Mouse (Mus musculus) C2C12 (cell line): Measurements from ENCODE around the gene Mipep. TPM values are rescaled to one million over a fixed set of nuclear protein-coding genes. Genes with fewer than 3 reads are reported as not detected.

Experiments
- H3K27me3 ChIP-seq: one replicate; pipeline ENCODE4 v1.6.1; 2011; ENCODE audit not compliant: control insufficient read depth, insufficient read depth, insufficient read length
- H3K36me3 ChIP-seq: one replicate; pipeline ENCODE4 v1.6.1; 2011; ENCODE audit not compliant: control insufficient read depth, insufficient read depth
- H3K4me3 ChIP-seq: one replicate; pipeline ENCODE4 v1.5.1; 2011; ENCODE audit warnings: mild to moderate bottlenecking, control low read depth; ENCODE audit not compliant: poor library complexity, insufficient read depth, severe bottlenecking
- H3K79me2 ChIP-seq: one replicate; pipeline ENCODE4 v1.6.1; 2011; ENCODE audit not compliant: control insufficient read depth, insufficient read depth
- H3K79me3 ChIP-seq: one replicate; pipeline ENCODE4 v1.6.1; 2011; ENCODE audit warnings: low read depth, control low read depth
- H3ac ChIP-seq: one replicate; pipeline ENCODE3; 2011; ENCODE audit warnings: low read depth; ENCODE audit not compliant: control insufficient read depth, insufficient read length
- CEBPB ChIP-seq: IDR thresholded peaks from one replicate; pipeline ENCODE4 v1.6.1; 2011; ENCODE audit warnings: low read depth, mild to moderate bottlenecking, control low read depth, moderate library complexity
- CTCF ChIP-seq: IDR thresholded peaks from one replicate; pipeline ENCODE4 v1.5.1; 2011; ENCODE audit not compliant: control insufficient read depth, insufficient read depth, insufficient read length
- FOSL1 ChIP-seq: IDR thresholded peaks from one replicate; pipeline ENCODE4 v1.8.0; 2011; ENCODE audit warnings: mild to moderate bottlenecking, low read length; ENCODE audit not compliant: poor library complexity, insufficient read depth, severe bottlenecking
- MAX ChIP-seq: IDR thresholded peaks from one replicate; pipeline ENCODE4 v1.6.1; 2011; ENCODE audit warnings: mild to moderate bottlenecking, control low read depth
- MYOD1 ChIP-seq: IDR thresholded peaks from one replicate; pipeline ENCODE4 v1.6.1; 2011; ENCODE audit warnings: low read depth; ENCODE audit not compliant: control insufficient read depth, insufficient read length
- MYOG ChIP-seq: IDR thresholded peaks from one replicate; pipeline ENCODE4 v1.6.1; 2011; ENCODE audit not compliant: control insufficient read depth, insufficient read length; ENCODE audit errors: extremely low read depth
- USF1 ChIP-seq: IDR thresholded peaks from one replicate; pipeline ENCODE4 v1.6.1; 2011; ENCODE audit warnings: low read depth, mild to moderate bottlenecking, control low read depth, moderate library complexity
- polyA plus RNA-seq: library from polyadenylated mRNA; unstranded; fragments of >200 nt; fragmentation: generic; extraction: Trizol; gene quantifications from one replicate; pipeline ENCODE4 v1.2.1, GENCODE M21; 2012; ENCODE audit warnings: missing spikeins

The Mipep gene
- polyA plus RNA-seq, 1 experiment, result 9.8 TPM

GRCm38 (mm10) chr14:60745201-60745600 is 39.2 kb upstream of the Mipep start:
- H3ac ChIP-seq, result no peak overlapping the region
- no peaks in the 10 kb centered on the region for H3K36me3 ChIP-seq
- TF ChIP-seq MAX (no peak), CEBPB (peak; percentile 70)
- H3K4me3 ChIP-seq, result no peak overlapping the region
- H3K79me3 ChIP-seq, result no peaks in the 10 kb centered on the region
- H3K27me3 ChIP-seq, result no peaks in the 10 kb centered on the region
- no peaks in the 10 kb centered on the region for H3K79me2 ChIP-seq

GRCm38 (mm10) chr14:60746141-60746540 is 38.2 kb upstream of the Mipep start:
- Histone ChIP-seq H3K79me3 (no peaks in the 10 kb centered on the region), H3ac (no peak overlapping the region), H3K27me3 (no peaks in the 10 kb centered on the region), H3K79me2 (no peaks in the 10 kb centered on the region), H3K36me3 (no peaks in the 10 kb centered on the region), H3K4me3 (no peak overlapping the region)
- TF ChIP-seq MYOD1 (no peak), USF1 (no peak)

GRCm38 (mm10) chr14:60747154-60747870 is 37.1 kb upstream of the Mipep start:
- Histone ChIP-seq H3K27me3 (no peaks in the 10 kb centered on the region), H3K4me3 (no peak overlapping the region), H3K36me3 (no peaks in the 10 kb centered on the region), H3K79me3 (no peaks in the 10 kb centered on the region), H3K79me2 (no peaks in the 10 kb centered on the region), H3ac (no peak overlapping the region)
- no peak for TF ChIP-seq CEBPB
- no peak for TF ChIP-seq CTCF
- no peak for TF ChIP-seq MAX
- no peak for TF ChIP-seq FOSL1
- no peak for TF ChIP-seq USF1
- TF ChIP-seq MYOD1, result no peak
- TF ChIP-seq MYOG, result no peak

GRCm38 (mm10) chr14:60749880-60750279 is 34.5 kb upstream of the Mipep start:
- H3K27me3 ChIP-seq, result no peaks in the 10 kb centered on the region
- TF ChIP-seq FOSL1, result no peak
- TF ChIP-seq CEBPB, result no peak
- TF ChIP-seq CTCF, result no peak
- no peak for TF ChIP-seq MYOD1
- TF ChIP-seq MYOG, result no peak
- no peak for TF ChIP-seq USF1
- TF ChIP-seq MAX, result no peak
- H3ac ChIP-seq, result no peak overlapping the region
- no peaks in the 10 kb centered on the region for H3K79me2 ChIP-seq
- no peaks in the 10 kb centered on the region for H3K36me3 ChIP-seq
- no peak overlapping the region for H3K4me3 ChIP-seq
- H3K79me3 ChIP-seq, result no peaks in the 10 kb centered on the region

GRCm38 (mm10) chr14:60751581-60751980 is 32.8 kb upstream of the Mipep start:
- Histone ChIP-seq H3K79me2 (no peaks in the 10 kb centered on the region), H3K4me3 (no peak overlapping the region), H3K36me3 (no peaks in the 10 kb centered on the region), H3K27me3 (no peaks in the 10 kb centered on the region), H3ac (no peak overlapping the region), H3K79me3 (no peaks in the 10 kb centered on the region)
- TF ChIP-seq MYOG, result no peak
- no peak for TF ChIP-seq CTCF
- TF ChIP-seq USF1, result no peak
- no peak for TF ChIP-seq MYOD1
- TF ChIP-seq MAX, result no peak
- TF ChIP-seq FOSL1, result no peak
- no peak for TF ChIP-seq CEBPB

GRCm38 (mm10) chr14:60752892-60753800 is 31.2 kb upstream of the Mipep start:
- Histone ChIP-seq H3K27me3 (no peaks in the 10 kb centered on the region), H3K36me3 (no peaks in the 10 kb centered on the region), H3K4me3 (no peak overlapping the region), H3K79me2 (no peaks in the 10 kb centered on the region), H3K79me3 (no peaks in the 10 kb centered on the region), H3ac (no peak overlapping the region)
- TF ChIP-seq FOSL1, result no peak
- no peak for TF ChIP-seq USF1
- no peak for TF ChIP-seq MYOG
- no peak for TF ChIP-seq MAX
- no peak for TF ChIP-seq CEBPB
- TF ChIP-seq CTCF, result no peak
- TF ChIP-seq MYOD1, result no peak
